Mouse (Mus musculus) granulocyte monocyte progenitor cell, adult 5-6 weeks (primary cell): ENCODE measurements around the gene Tmem221. TPM values are rescaled to one million over a fixed set of nuclear protein-coding genes. Genes with fewer than 3 reads are reported as not detected.
A peak's percentile ranks its signal among the peaks of the same experiment; 100 is the strongest.

Experiments used
- ATAC-seq: replicated peaks from 2 replicates; pipeline ENCODE4 v1.8.0; 2016; ENCODE audit warnings: mild to moderate bottlenecking, moderate TSS enrichment, inconsistent platforms; ENCODE audit not compliant: poor library complexity, severe bottlenecking
- total RNA-seq, 2 experiments: library from RNA; stranded (forward) in 1 of 2; stranded (reverse) in 1 of 2; fragments of 200-712, 200-1000 nt in 1 of 2; fragments of >200 nt in 1 of 2; fragmentation: Nextera tagmentation in 1 of 2; gene quantifications; 2 replicates each; pipeline ENCODE4 v1.2.3; 2014 to 2017

Tmem221 gene
- total RNA-seq, 2 experiments from 2014 or later: not detected

- no peak for ATAC-seq
Measured at GRCm38 (mm10) chr8:71579476-71579875, 20.8 kb upstream of the Tmem221 start.

- no peak for ATAC-seq
Measured at GRCm38 (mm10) chr8:71579009-71579408, 20.3 kb upstream of the Tmem221 start.

GRCm38 (mm10) chr8:71577856-71578387 lies 19.3 kb upstream of the Tmem221 start:
- no peak for ATAC-seq

GRCm38 (mm10) chr8:71575020-71575419 lies 16.3 kb upstream of the Tmem221 start:
- ATAC-seq: no peak

GRCm38 (mm10) chr8:71574426-71574825 lies 15.8 kb upstream of the Tmem221 start:
- no peak for ATAC-seq

GRCm38 (mm10) chr8:71572847-71573633 lies 14.4 kb upstream of the Tmem221 start:
- no peak for ATAC-seq

- ATAC-seq: no peak
Measured at GRCm38 (mm10) chr8:71572077-71572476, 13.4 kb upstream of the Tmem221 start.

- ATAC-seq: peak; percentile 82
Measured at GRCm38 (mm10) chr8:71570291-71570954, 11.8 kb upstream of the Tmem221 start.

GRCm38 (mm10) chr8:71569366-71570290 lies 11.0 kb upstream of the Tmem221 start:
- ATAC-seq: peak; percentile 47

- ATAC-seq: no peak
Measured at GRCm38 (mm10) chr8:71568941-71569340, 10.3 kb upstream of the Tmem221 start.

- ATAC-seq: peak; percentile 52
Measured at GRCm38 (mm10) chr8:71568387-71568937, 9.8 kb upstream of the Tmem221 start, which contains the start of gene Slc27a1. TSS of gene Slc27a1 (plus strand) at chr8:71568882.

GRCm38 (mm10) chr8:71567587-71567986 lies 8.9 kb upstream of the Tmem221 start:
- ATAC-seq: no peak

GRCm38 (mm10) chr8:71566501-71566900 lies 7.8 kb upstream of the Tmem221 start, which contains the start of gene Nxnl1:
TSS of gene Nxnl1 (minus strand) at chr8:71566601.
- ATAC-seq: no peak

GRCm38 (mm10) chr8:71563992-71564391 lies 5.3 kb upstream of the Tmem221 start:
- ATAC-seq: no peak

- peak; percentile 70 for ATAC-seq
Measured at GRCm38 (mm10) chr8:71562751-71563150, 4.1 kb upstream of the Tmem221 start.

GRCm38 (mm10) chr8:71561401-71561800 lies 2.7 kb upstream of the Tmem221 start:
- ATAC-seq: peak; percentile 54

GRCm38 (mm10) chr8:71560765-71561164 lies 2.1 kb upstream of the Tmem221 start:
- no peak for ATAC-seq

- no peak for ATAC-seq
Measured at GRCm38 (mm10) chr8:71560071-71560470, 1.4 kb upstream of the Tmem221 start.

GRCm38 (mm10) chr8:71558958-71559690 lies 453 bp upstream of the Tmem221 start:
- ATAC-seq: peak; percentile 78
